Mouse (Mus musculus): ENCODE results near the gene Eef2.

- no peak for TF ChIP-seq CTCF (IDR thresholded peaks at IDR 0.05; ENCODE audit: extremely low read depth, insufficient read depth, low read length)
- no peak for TF ChIP-seq POLR2A (IDR thresholded peaks at IDR 0.05; ENCODE audit: extremely low read depth, insufficient read depth, low read length)
Observed at GRCm38 (mm10) chr10:81200141-81200540, 23.7 kb downstream of the Eef2 start.
